Mouse (Mus musculus): ENCODE measurements around the gene Lgr6.

GRCm38 (mm10) chr1:135128011-135128441 lies 22.9 kb upstream of the Lgr6 start:
- TF ChIP-seq CTCF (IDR thresholded peaks at IDR 0.05; ENCODE audit: low read depth) = no peak
- no peak for TF ChIP-seq EP300 (IDR thresholded peaks at IDR 0.05; ENCODE audit: low read depth)

All from heart, postnatal 0 days (tissue).